Mouse (Mus musculus) urinary bladder, postnatal 4 days (tissue): Measurements from ENCODE around the gene Plin1.

ENCODE experiments used
- DNase-seq, 2 experiments: peaks; one replicate each; pipeline ENCODE4 v3.0.0; 2021 to 2022; ENCODE audit warnings: low spot score in 2 of 2

The Plin1 gene

GRCm38 (mm10) chr7:79736511-79736910 lies 3.8 kb upstream of the Plin1 start:
- no peak for DNase-seq

GRCm38 (mm10) chr7:79734563-79734962 lies 1.9 kb upstream of the Plin1 start:
- peak in 1 of 2 experiments; percentile 45 for DNase-seq

GRCm38 (mm10) chr7:79731438-79731837 lies 1.3 kb downstream of the Plin1 start:
- no peak for DNase-seq

GRCm38 (mm10) chr7:79729743-79730370 lies 2.8 kb downstream of the Plin1 start:
- DNase-seq, result no peak

GRCm38 (mm10) chr7:79729169-79729568 lies 3.5 kb downstream of the Plin1 start:
- DNase-seq, result peak; percentile 46 to 79

GRCm38 (mm10) chr7:79728219-79728618 lies 4.5 kb downstream of the Plin1 start:
- DNase-seq, result peak in 1 of 2 experiments; percentile 36

- no peak for DNase-seq
These were observed 5.6 kb downstream of the Plin1 start for GRCm38 (mm10) chr7:79727091-79727490.

- DNase-seq, result peak in 1 of 2 experiments; percentile 49
These were observed 11.2 kb downstream of the Plin1 start for GRCm38 (mm10) chr7:79721386-79721977.

- peak; percentile 88 for DNase-seq
These were observed 17.3 kb downstream of the Plin1 start, which contains the start of gene Kif7 for GRCm38 (mm10) chr7:79715187-79715981. TSS of gene Kif7 (minus strand) at chr7:79715720.

GRCm38 (mm10) chr7:79710831-79711230 lies 21.9 kb downstream of the Plin1 start:
- DNase-seq, result no peak

GRCm38 (mm10) chr7:79710130-79710607 lies 22.5 kb downstream of the Plin1 start:
- DNase-seq, result peak in 1 of 2 experiments; percentile 57

GRCm38 (mm10) chr7:79705210-79705609 lies 27.5 kb downstream of the Plin1 start:
- DNase-seq, result no peak

GRCm38 (mm10) chr7:79702755-79703154 lies 29.9 kb downstream of the Plin1 start:
- DNase-seq, result no peak

- DNase-seq, result no peak
These were observed 36.2 kb downstream of the Plin1 start for GRCm38 (mm10) chr7:79696495-79696894.

- no peak for DNase-seq
These were observed 52.5 kb downstream of the Plin1 start for GRCm38 (mm10) chr7:79680231-79680630.

- no peak for DNase-seq
These were observed 53.5 kb downstream of the Plin1 start for GRCm38 (mm10) chr7:79679186-79679585.

- DNase-seq, result no peak
These were observed 61.7 kb downstream of the Plin1 start for GRCm38 (mm10) chr7:79670900-79671604.
